Mouse (Mus musculus): ENCODE results near the gene Rnf212. TPM values are rescaled to one million over a fixed set of nuclear protein-coding genes. Genes with fewer than 3 reads are reported as not detected.

The Rnf212 gene
- total RNA-seq, 2 experiments from 2014 or later: not detected

DNA sequence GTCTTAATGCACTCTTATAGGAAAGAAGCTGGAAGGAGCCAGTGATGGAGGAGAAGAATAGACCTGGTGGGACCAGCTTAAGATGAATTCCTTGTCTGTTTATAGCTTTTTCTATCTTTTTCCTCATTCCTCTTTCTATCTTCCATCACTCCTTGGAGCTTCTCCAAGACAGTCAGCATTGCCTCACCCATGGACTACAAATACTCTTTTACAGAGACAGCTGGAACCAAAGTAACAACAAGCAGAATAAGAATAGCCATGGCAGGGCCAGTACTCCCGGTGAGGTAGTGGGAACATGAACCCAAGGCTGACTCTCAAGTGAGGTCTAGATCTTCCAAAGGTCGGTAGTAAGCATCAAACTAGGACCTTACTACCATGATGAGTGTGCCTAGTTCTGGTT lies 61.7 kb downstream of the Rnf212 start:
- DNase-seq (ENCODE audit: low spot score in 2 of 2): no peak

DNA sequence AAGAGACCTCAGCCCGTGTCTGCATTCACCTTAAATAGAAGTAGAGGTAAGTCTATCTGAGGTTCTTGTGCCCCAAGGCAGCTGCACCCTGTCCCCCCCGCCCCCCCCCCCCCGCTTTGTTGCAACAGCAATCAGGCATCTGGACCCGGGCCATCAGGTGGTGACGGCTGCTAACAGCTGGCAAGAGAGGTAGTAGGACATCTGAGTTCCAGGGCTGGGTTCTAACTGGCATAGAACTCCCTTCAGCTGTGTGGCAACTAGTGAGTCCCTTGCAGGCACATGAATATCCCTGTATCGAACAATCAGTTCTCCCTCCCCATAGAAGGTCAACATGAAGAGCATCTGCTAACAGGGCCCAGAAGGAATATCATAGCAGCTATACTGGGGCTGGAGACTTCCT lies 62.8 kb downstream of the Rnf212 start:
- DNase-seq (ENCODE audit: low spot score in 2 of 2): no peak

DNA sequence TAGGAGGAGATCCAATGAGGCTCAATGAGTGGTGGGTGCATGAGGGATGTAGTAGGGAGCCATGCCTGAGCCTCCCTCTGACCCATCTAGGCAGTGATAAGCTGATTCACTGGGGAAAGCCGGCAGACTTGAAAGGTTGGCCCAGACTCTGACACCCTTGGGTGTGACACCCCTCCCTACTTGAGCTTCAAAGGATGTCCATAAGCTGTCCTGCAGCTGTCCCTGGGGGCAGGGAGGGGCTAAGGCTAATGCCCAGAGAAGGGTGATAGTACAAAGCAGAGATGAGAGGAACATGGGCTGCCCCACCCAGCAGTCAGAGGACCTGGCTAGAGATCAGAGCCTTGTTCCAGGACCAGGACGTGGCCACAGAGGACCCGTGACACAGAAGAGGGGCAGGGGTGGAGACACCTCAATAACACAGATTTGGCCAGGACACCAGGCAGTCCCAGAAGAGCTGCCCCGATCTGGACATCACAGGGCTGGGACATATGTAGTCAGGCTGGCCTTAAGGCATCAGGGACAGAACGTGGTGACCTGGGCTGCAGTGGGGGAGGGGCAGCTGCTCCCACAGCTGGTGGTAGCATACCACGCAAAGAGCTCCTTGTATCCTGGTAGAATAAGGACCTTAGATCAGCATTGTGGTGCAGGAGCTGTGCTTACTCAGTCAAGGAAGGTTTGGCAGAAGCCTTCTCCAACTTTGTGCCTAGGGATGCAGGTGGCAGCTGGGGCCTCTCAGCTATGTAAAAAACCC lies 65.6 kb downstream of the Rnf212 start:
- DNase-seq (ENCODE audit: low spot score in 2 of 2): no peak

DNA sequence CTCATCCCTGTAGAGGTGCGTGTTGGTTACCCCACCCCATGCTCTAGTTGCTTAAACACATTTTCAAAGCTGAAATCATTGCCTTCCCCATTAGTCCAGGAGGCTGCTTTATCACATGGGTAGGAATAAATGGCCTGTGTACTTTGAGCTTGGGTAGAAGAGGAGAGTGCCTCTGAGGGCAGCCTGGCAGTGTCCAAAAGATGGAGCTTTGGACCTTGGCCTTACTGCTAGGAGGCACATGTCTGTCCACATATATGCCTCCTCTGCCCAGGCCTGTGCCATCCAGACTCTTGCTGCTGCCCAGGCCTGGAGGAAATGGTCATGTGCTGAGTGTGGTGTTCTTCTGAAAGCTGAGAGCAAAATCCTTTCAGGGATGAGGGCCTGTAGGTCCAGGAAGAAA lies 66.4 kb downstream of the Rnf212 start:
- DNase-seq (ENCODE audit: low spot score in 2 of 2): no peak

DNA sequence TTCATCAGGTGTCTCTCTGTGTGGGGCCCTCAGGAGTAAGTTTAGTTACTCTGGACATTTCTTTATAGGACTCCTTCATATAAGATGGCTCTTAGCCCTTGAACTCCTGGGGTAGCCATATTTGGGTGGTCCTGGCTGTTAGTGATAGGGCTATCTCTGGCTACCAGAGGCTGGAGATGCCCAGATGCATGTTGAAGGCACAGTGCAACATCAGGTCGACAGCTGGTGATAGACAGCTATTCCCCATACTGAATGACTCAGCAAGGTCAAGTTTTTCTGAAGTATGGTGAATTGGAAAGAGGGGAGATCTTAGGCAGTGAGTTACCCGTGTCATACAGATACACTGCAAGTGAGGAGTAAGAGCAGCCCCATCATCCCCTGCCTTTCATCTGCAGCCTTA lies 67.0 kb downstream of the Rnf212 start:
- no peak for DNase-seq (ENCODE audit: low spot score in 2 of 2)

DNA sequence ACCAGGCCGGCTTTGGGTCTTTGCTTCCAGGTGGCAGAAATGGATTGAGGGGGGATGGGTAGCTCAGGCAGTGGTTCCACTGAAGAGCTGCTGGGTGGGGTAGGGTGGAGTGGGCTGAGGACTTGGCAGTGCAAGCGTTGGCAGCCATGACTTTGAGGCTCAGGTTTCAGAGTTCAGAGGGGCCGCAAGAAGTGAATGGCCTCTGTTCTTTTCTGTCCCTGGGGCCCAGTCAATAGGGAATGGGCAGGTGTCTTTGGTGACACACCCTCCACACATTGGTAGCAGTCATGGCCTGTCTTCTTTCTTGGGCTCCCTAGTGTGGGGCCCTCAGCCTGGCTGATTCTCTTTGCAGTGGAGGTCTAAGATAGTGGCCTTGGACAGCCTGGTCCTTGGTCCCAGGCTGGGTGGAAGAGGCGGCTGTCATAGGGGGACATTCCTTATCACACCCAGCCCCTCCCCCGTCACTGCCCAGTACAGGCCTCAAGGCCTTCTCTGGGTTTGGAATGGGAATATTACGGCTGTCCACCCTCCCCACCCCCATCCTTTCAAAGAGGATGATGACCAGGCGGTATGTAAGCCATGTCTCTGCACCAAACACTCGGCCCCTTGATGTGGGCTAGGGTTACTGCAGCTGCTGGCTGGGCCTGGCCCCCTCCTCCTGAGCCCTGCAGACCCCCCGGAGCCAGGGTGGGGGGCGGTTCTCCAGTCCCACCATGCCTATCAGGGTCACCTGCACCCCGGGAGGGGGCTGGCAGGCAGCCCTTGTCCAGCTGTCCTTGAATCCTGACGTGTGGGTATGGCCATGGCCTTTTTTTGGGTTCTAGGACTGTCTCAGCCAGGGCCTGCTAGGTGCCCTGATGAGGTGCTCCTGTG lies 70.8 kb downstream of the Rnf212 start:
- DNase-seq (ENCODE audit: low spot score in 2 of 2): no peak

DNA sequence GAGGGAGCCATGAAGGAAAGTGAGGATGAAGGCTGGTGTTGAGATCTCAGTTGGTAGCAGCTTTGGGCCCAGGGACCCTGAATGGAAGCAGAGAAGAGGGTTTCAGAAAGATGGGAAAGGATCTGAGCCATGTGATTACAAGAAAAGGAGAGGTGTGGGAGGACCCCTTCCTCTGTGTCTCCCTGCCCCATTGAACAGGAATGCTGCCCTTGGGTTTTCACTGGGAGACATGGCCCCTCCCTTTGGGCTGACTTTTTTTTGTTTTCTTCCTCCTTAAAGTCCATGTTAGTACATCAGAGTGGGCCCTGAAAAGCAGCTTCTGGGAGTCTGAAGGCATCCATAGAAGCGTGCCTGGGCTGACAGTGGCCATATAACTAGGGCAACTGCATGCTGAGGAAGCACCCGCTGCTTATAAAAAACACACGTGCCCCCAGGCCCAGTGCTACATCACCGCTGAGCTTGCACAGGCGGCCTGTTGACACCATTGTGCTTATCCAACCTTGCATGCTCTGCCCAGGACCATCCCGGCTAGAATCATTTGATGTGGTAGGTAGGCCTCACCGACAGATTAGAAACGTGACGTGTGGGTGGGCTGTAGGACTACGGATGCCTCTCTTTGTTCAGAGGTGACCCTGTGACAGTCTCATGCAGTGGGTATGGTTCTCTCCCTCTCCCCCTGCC lies 73.3 kb downstream of the Rnf212 start:
- no peak for DNase-seq (ENCODE audit: low spot score in 2 of 2)

DNA sequence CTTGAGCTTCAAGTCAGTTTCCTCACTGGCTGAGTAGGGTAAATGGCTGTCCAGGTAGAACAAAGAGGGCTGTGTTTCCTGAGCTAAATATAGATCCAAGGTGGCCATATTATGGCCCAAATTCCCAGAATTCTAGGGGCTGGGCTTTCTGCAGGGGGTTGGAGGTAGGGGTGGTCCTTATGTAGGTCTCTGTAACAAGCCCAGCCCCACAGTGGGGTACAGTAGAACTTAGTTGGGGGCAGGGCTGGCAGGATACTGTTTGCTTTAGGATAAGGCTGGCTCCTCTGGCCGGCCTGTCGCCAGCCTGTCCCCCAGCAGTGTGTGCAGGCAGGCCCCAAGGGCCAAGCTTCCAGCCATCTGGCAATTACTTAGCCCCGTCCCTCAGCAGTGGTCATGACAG lies 74.4 kb downstream of the Rnf212 start:
- DNase-seq (ENCODE audit: low spot score in 2 of 2): no peak

DNA sequence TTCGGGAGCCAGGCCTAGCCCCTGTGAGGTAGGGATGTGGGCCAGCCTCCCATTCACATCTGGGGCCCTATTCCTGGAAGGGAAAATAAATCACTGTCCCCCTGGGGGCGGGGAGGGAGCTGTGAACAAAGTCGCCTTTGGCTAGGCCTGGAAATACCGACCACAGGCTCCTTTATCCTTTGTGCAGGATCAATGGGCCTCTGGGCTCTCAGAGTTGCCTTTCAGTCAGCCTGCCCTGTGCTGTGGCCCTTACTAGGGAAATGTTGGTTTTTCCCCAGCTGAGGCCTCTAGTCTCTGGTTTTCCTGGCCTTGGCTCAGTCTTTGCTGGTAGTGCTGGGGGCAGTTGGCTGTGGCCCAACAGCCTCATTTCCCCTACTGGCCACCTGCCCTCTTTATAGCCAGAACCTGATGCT lies 77.4 kb downstream of the Rnf212 start:
- DNase-seq (ENCODE audit: low spot score in 2 of 2): peak; percentile 57 to 84

DNA sequence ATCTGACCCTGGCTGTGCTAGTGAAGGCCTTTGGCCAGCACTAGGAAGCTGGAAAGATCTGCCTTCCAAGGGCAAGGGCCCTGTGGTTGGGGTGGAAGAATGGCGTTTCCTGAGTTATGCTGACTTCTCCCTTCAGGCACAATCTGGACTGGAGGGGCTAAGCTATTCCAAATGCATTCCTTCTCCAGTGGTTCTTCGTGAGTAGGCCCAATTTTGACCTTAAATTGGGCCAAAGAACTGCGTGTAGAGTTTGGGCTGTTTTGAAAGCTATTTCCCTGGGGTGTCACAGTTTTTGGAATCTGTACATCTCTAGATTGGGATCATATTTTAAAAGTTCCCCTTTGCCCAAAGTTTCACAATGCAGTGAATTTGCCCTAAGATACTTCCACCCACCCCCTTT lies 78.2 kb downstream of the Rnf212 start:
- DNase-seq (ENCODE audit: low spot score in 2 of 2): no peak

DNA sequence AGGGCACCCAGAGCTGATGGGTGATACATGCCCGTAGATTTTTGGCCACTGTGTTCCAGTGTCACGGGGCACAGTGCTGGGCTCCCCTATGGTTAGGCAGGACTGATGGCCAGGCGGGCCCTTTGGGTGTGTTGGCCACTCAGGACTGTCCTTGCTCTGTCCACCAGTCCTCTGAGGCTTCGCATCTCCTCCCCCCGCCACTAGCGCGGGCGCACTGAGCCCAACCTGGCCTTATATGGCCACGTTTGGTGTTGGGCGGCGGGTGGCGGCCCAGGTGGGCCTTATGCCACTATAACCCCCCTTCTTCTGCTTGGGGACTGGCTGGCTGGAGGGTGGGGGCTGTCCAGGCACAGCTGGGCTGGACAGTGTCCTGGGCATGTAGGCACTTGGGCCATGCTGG lies 78.9 kb downstream of the Rnf212 start:
- DNase-seq (ENCODE audit: low spot score in 2 of 2): no peak

DNA sequence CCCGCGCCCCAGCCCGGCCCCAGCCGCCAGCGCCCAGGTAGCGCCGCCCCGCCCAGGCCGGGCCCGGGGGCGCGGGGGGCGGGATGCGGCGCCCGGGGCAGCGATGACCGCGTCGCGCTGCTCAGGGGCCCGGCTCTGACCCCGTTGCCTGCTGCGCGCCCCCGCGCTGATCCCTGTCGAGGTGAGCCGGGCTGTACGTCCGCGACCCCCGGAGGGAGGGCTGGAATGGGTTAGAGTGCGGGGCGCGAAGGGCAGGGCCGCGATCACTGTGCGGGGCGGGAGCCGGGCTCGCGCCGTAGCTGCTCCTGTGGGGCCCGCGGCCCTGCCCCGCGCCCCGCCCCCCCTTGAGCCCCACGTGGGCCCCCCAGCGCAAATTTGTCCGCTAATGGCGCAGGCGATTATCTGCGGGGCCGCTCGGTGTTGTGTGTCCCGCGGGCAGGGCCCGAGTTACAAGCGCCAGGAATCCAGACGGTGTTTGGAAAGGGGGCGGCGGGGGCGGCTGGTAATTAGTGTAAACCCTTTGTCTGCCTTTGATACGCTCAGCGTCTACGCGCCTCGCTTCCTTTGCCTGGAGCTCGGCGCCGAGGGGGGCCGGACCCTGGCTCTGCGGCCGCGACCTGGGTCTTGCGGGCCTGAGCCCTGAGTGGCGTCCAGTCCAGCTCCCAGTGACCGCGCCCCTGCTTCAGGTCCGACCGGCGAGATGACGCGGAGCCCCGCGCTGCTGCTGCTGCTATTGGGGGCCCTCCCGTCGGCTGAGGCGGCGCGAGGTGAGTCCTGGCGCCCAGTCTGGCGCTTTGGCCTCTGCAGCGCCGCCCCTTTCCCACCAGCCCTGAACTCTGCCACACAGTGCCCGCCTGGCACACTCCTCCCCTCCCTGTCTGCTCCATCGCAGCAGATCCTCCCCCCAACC lies 80.2 kb downstream of the Rnf212 start:
- DNase-seq (ENCODE audit: low spot score in 2 of 2): peak in 1 of 2 experiments; percentile 50

DNA sequence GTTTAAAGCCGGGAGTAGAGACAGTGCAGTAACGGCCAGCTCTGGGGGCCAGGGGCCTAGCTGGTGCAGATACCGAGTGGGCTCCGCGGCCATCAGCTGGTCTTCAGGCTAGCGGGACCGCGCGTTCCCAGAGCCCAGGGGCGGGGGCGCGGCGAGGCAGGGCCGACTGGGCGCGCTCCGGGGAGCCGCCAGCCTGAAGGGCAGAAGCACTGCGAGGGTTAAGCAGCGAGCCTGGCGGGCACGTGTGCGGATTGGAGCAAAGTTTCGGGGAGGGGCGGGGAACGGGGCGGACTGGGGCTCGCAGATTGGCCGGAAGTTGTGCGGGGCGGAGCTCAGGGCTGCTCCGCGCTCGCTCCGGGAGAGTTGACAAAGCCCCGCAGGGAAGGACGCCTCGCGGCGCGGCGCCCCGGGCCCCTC lies 80.9 kb downstream of the Rnf212 start:
- peak; percentile 61 to 77 for DNase-seq (ENCODE audit: low spot score in 2 of 2)

DNA sequence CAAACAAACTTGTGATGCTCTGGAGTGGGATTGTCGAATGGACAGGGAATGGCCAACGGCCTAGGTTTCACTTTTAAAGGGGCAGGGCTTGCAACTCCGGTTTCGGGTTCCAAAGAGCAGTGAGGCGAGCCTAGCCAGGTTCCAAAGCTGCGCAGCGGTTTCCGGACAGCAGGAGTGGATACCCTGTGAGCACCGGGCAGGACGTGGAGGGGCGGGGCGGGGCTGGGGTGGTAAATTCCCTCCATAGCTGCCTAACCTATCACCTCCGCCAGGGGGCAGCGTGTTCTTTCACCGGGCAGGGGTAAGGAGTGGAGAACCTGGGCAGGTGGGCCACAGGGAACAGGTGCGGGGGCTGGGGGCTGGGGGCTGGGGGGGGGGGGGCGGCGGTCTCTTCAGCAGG lies 82.5 kb downstream of the Rnf212 start, which contains the start of gene Fgfrl1:
Gene Fgfrl1, plus strand, starts transcription at position 112 of the 400 bp plus-strand sequence.
- DNase-seq (ENCODE audit: low spot score in 2 of 2): no peak

DNA sequence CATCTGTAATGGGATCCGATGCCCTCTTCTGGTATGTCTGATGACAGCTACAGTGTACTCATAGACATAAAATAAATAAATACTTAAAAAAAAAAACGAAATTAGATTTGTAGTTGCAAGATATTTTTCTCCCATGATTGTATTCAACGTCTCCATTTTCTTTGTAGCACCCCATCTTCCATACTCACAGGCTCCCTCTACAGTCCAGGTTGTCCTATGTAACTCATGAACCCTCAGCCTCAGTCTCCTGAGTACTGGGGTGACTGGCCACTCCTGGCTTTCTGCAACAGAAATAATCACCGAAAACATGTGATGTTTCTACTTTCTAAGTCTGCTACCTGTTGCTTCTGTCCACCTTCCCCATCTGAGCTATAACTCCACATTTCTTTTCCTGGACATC lies 83.6 kb downstream of the Rnf212 start:
- DNase-seq (ENCODE audit: low spot score in 2 of 2): no peak

DNA sequence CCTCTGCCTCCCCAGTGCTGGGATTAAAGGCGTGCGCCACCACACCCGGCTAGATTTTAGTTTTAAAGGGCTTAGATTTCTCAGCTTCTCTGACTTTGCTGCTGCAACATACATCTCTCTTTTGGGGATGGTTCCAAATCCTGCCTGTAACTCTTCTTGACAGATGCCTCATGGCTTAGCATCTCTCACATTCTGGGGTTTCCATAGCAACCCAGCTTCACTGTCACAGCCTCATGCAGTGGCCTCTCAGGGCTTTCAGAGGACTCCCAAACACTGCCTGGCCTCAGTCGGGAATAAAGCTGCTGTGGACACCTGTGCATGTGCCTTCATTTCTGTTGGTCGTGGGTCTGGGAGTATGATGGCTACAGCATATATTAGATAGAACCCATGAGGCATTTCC lies 85.7 kb downstream of the Rnf212 start:
- peak in 1 of 2 experiments; percentile 58 for DNase-seq (ENCODE audit: low spot score in 2 of 2)

DNA sequence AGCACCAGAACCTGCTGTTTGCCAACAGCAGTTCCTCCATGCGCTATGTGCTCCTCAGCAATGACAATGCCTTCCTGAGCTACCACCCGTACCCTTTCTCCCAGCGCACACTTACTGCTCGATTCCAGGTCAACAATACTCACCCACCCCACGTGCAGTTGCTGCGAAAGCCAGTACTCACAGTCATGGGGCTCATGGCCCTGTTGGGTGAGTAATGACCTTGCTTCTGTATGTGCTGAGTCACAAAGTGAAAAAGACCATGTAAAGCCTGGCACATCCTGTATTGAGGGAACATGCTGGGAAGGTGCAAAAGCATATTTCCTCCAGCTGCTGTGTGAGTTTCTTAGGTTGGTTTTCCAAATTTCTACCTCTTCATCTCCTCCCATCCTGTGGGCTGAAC lies 93.9 kb downstream of the Rnf212 start:
- no peak for DNase-seq (ENCODE audit: low spot score in 2 of 2)

DNA sequence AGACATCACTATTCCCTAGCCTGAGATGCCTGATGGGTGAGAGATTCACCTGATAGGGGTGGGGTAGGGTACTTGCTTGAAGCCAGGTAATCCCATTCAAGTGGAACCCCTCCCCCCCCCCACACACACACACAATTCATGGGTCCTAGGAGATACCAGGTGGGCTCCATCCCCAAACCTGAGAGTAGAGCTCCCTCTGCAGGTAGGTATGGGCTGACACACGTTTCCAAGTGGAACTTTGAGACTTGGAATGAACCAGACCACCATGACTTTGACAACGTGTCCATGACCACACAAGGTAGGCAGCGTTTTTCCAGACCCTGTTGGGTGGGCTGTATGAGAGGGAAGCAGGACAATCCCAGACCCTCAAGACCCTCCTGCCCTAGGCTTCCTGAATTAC lies 94.9 kb downstream of the Rnf212 start:
- DNase-seq (ENCODE audit: low spot score in 2 of 2): no peak

Measured in layer of hippocampus, postnatal 14 days (tissue).